Mouse (Mus musculus): ENCODE results near the gene Psmd5.
A peak's percentile ranks its signal among the peaks of the same experiment; 100 is the strongest.
"Not testable (repeated sequence)": the region's sequence is repeated elsewhere in the genome, so short reads cannot be mapped to it uniquely, and the experiment has no call there.

The Psmd5 gene

GRCm38 (mm10) chr2:34826460-34827231 is 48.1 kb downstream of the Psmd5 start:
- no peak for DNase-seq (ENCODE audit: low spot score)

- DNase-seq (ENCODE audit: low spot score) = peak; percentile 95
Measured at GRCm38 (mm10) chr2:34825827-34826459, 48.8 kb downstream of the Psmd5 start, which contains the start of gene Fbxw2. Fbxw2 (minus strand) TSS chr2:34826311.

DNA sequence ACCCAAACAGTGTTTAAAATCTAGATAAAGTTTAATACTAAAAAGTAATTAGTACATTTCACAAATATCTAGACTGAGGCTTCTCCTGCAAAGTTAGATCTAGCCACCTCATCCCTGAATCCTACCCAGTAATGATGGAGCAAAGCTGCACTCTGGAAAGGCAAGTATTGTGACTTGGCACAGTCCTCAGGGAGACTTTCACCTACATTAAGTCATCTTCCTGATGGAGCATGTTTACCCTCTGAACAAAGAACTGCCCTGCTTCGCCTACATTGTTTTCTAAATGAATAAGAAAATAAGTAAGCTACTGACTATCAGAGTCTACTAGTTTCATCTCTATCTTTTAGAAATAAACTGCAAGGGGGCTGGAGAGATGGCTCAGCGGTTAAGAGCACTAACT is 56.3 kb downstream of the Psmd5 start:
- DNase-seq (ENCODE audit: low spot score) = no peak

DNA sequence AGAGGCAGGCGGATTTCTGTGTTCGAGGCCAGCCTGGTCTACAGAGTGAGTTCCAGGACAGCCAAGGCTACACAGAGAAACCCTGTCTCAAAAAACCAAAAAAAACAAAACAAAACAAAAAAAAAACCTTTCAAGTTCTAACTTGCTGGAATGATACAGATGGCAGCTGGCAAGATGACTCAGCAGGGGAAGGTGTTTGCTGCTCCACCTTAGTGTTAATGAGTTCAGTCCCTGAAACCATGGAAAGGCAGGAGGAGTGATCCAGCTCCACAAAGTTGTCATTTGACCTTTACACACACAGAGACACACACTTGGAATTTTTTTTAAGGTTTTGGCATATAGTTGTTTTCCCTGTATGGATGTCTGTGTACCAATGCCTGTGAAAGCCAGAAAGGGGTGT is 58.9 kb downstream of the Psmd5 start:
- DNase-seq (ENCODE audit: low spot score) = not testable (repeated sequence)

- DNase-seq (ENCODE audit: low spot score) = no peak
Measured at GRCm38 (mm10) chr2:34812706-34813105, 62.1 kb downstream of the Psmd5 start.

DNA sequence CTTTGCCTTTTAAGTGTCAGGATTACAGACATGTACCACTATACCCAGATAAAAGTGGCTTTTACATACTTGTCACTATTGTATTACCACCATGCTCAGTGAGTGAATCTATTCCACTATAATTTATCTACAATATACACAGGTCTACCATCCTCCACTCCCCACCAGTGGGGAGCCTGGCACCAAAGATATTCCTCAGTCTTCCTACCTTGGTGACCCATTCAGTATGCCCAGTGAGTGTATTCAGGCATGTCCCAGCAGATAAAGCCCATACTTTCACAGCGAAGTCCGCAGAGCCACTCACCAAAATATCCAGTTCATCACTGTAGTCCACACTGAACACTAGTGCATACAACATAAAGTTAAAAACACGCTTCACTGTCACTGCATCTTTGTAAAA is 64.0 kb downstream of the Psmd5 start:
- no peak for DNase-seq (ENCODE audit: low spot score)

DNA sequence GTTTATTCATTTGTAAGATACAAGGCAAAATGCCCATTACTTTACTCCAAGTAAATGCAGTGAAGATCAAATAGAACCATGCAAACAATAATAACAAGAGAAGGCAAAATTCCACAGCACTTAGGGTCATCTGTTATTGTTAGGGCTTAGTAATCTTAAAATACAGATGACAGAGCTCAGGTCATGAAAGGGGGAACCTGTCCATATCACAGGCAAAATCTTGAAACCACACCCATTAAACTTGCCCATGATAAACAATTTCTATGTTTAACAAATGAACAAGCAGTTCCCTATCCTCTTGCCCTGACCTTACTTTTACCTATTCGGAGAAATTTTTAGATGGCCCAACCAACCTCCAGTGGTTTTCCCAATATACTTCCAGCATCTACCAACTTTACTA is 65.2 kb downstream of the Psmd5 start:
- no peak for DNase-seq (ENCODE audit: low spot score)

DNA sequence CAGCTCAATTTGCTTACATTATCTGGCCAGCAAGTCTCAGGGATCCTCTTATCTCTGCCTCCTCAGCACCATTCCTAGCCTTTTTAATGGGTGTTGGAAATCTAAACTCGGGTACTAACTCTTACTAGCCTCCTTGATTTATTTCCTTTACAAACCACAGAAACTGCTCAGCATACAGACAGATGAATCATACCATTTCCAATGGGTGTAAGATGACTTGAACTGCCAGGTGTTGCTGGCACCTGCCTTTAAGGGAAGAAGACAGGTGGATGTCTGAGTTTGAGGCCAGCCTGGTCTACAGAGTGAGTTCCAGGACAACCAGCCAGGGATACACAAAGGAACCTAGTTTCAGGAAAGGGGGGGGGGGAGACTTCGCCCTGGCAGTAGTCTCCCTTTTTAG is 66.7 kb downstream of the Psmd5 start:
- no peak for DNase-seq (ENCODE audit: low spot score)

GRCm38 (mm10) chr2:34805364-34805950 is 69.3 kb downstream of the Psmd5 start:
- DNase-seq (ENCODE audit: low spot score) = no peak

GRCm38 (mm10) chr2:34804815-34805214 is 70.0 kb downstream of the Psmd5 start:
- no peak for DNase-seq (ENCODE audit: low spot score)

GRCm38 (mm10) chr2:34804172-34804571 is 70.6 kb downstream of the Psmd5 start:
- no peak for DNase-seq (ENCODE audit: low spot score)

GRCm38 (mm10) chr2:34803746-34804145 is 71.0 kb downstream of the Psmd5 start:
- no peak for DNase-seq (ENCODE audit: low spot score)

DNA sequence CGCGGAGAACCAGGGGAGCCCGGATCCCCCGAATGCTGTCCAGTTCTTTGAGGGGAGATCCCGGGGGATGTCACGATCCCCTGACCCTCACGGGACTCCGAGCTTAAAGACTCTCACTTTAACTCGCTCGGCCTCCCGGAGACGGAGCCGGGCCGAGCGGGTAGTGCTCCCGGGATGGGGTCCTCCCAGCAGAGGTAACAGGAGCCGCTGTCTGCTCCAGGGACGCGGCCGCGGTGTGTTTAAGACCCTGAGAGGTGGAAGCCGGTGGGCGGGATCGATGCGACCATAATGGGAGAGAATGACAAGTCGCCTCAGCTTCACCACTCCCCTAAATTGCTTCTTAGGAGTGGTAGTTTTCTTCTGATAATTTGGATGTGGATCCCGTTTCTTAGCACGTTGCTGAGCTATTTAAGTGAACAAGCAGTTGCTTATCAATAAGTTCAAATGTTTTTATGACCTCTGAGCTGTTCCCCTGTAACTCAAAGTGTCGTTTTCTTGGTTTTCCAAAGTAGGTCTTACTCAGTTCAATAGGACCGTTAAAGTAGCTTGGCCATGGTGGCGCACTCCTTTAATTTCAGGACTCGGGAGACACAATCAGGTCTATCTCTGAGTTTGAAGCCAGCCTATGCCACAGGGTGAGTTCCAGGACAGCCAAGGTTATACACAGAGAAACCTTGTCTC is 72.1 kb downstream of the Psmd5 start:
- peak; percentile 50 for DNase-seq (ENCODE audit: low spot score)

DNA sequence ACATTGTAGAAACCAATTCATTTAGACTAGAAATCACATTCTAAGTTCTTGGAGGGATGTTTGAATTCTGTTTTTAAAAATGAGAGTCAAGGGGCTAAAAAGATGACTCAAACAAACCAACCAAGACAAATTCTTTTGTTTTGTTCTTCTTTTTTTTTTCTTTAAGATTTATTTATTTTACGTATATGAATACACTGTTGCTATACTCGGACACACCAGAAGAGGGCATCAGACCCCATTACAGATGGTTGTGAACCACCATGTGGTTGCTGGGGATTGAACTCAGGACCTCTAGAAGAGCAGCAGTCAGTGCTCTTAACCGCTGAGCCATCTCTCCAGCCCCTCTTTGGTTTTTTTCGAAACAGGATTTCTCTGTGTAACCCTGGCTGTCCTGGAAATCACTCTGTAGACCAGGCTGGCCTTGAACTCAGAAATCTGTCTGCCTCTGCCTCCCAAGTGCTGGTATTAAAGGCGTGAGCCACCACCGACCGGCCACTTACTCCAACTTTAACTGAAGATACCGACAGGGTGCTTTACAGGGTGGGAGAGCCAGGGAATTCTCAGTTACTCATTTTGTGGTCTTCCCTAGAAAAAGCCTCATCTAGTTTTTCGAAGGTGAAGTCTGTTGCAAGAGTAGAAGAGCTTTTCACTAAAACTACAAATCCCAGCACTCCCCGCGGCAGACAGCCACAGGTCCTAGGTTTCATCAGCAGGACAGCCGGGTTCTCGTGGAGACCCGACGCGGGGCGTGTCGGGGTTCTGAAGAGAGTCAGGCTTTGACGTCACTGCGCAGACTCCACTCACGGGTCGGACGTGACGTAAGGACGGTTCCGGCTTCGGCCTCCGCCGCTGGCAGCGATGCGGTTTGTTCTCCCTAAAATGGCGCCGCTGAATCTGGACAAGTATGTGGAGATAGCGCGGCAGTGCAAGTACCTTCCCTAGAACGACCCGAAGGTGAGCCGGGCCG is 73.0 kb downstream of the Psmd5 start:
- peak; percentile 99 for DNase-seq (ENCODE audit: low spot score)

- DNase-seq (ENCODE audit: low spot score) = no peak
Measured at GRCm38 (mm10) chr2:34800371-34800770, 74.4 kb downstream of the Psmd5 start.

Data from MN1 (cell line).